Mouse (Mus musculus) lung, postnatal 0 days (tissue): ENCODE measurements around the gene Tmem60. TPM values are rescaled to one million over a fixed set of nuclear protein-coding genes. Genes with fewer than 3 reads are reported as not detected.
A peak's percentile ranks its signal among the peaks of the same experiment; 100 is the strongest.

Experiments used
- ATAC-seq: fragments of 200-750 bp; cut with Nextera tagmentation; 2 replicates; pipeline ENCODE4 v1.8.0; 2017; ENCODE audit warnings: moderate library complexity
- DNase-seq: peaks from one replicate; pipeline ENCODE4 v3.0.0-alpha.2; 2016; ENCODE audit warnings: low spot score
- H3K27ac ChIP-seq: fragments of 300-500 bp; sonication (generic); 2 replicates; pipeline ENCODE4 v1.5.1; 2014; ENCODE audit warnings: antibody characterized with exemption, mild to moderate bottlenecking, low read length, mixed read lengths
- H3K27me3 ChIP-seq: fragments of 300-500 bp; sonication (generic); replicated peaks from 2 replicates; pipeline ENCODE4 v1.6.1; 2014; ENCODE audit warnings: low read length, mixed read lengths; ENCODE audit not compliant: insufficient read depth
- H3K36me3 ChIP-seq: fragments of 300-500 bp; sonication (generic); 2 replicates; pipeline ENCODE4 v1.6.1; 2014; ENCODE audit warnings: low read length, mixed read lengths; ENCODE audit not compliant: insufficient read depth
- H3K4me1 ChIP-seq: fragments of 300-500 bp; sonication (generic); 2 replicates; pipeline ENCODE4 v1.6.1; 2014; ENCODE audit warnings: antibody characterized with exemption, low read depth, low read length, mixed read lengths; ENCODE audit not compliant: insufficient read depth
- H3K4me2 ChIP-seq: fragments of 300-500 bp; sonication (generic); replicated peaks from 2 replicates; pipeline ENCODE4 v1.6.1; 2014; ENCODE audit warnings: low read depth, mild to moderate bottlenecking, low read length, moderate library complexity, mixed read lengths
- H3K4me3 ChIP-seq: fragments of 300-500 bp; sonication (generic); 2 replicates; pipeline ENCODE4 v1.5.1; 2014; ENCODE audit warnings: low read depth, low read length
- H3K9ac ChIP-seq: fragments of 300-500 bp; sonication (generic); replicated peaks from 2 replicates; pipeline ENCODE4 v1.6.1; 2014; ENCODE audit warnings: low read depth, mild to moderate bottlenecking
- H3K9me3 ChIP-seq: fragments of 300-500 bp; sonication (generic); 2 replicates; pipeline ENCODE4 v1.6.1; 2016; ENCODE audit warnings: low read length, mixed read lengths
- CTCF ChIP-seq: IDR thresholded peaks from 2 replicates; pipeline ENCODE4 v1.5.1; 2016; ENCODE audit warnings: antibody characterized with exemption, mild to moderate bottlenecking
- EP300 ChIP-seq: IDR thresholded peaks from 2 replicates; pipeline ENCODE4 v1.6.1; 2016; ENCODE audit warnings: antibody characterized with exemption, mild to moderate bottlenecking, control low read depth
- WGBS: fragments of 180-500 bp; shearing (Covaris S2); extraction: QIAGEN DNeasy Blood & Tissue Kit; methylation state at CpG from one replicate; pipeline ENCODE4 v1.1.7; 2014; 5-methylcytosine and 5-hydroxymethylcytosine counted together
- polyA plus RNA-seq: library from polyadenylated mRNA; unstranded; fragments of >200 nt; fragmentation: Nextera tagmentation; extraction: Ambion mirVana; gene quantifications from 2 replicates; pipeline ENCODE4 v1.2.1, GENCODE M21; 2015

Gene Tmem60
- polyA plus RNA-seq: 49.7 and 52.2 TPM in 2 replicates

DNA sequence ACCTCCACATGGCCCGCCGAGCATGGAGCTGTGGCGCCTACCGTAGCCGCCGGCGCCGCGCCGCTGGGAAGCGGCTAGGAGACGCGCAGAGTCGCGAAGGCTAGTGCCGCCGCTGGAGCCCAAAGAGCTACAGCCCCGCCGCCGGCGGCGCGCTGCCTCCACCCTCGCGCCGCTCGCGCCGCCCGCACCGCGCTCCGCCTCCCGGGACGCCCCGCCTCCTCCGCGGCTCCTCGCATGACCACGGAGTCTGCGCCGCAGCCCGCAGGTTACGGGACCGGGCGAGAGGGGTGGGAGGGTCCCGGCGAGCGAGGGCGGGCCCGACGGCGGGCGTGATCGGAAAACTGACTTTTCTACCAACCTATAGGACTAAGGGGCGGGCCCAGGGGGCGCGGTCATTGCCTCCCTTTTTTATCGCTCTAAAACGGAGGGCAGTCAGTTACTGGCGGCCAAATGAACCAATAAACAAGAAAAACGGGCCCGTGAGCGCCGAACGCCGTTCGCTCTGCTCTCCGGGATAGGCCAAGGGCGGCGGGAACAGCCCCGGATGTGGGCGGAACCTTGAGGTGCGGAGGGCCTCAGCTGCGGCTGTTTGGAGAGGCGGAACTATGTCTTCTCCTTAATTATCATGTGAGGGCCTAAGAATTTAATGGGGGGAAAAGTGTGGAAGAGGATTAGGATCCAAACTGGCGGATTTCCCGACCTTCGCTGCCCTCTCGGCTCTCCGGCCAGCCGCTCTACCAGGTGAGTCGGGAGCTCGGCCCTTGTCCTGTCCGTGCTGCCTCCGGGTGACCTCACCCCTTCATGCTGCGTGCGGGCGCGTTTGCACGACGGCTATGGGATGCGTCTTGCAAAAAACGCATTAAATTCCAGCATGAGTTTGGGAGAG, at the start of gene Tmem60, which contains the start of gene Phtf2:
Tmem60 (plus strand) TSS at position 277 of the 886 bp plus-strand sequence.
Phtf2 (minus strand) TSS at position 210 of the 886 bp plus-strand sequence.
- no peaks in the 10 kb centered on the region for H3K27me3 ChIP-seq
- H3K36me3 ChIP-seq: no peaks in the 10 kb centered on the region
- peak within 1 kb of the TSS; percentile 94 for H3K4me2 ChIP-seq
- peak within 1 kb of the TSS; percentile 87 for H3K27ac ChIP-seq
- TF ChIP-seq EP300 (no peak), CTCF (peak; percentile 17; the same call in 1 of the 2 replicates)
- peaks cover 7% of the 10 kb centered on the region; the same call in 1 of the 2 replicates for H3K4me1 ChIP-seq
- peak within 1 kb of the TSS; percentile 86 for H3K4me3 ChIP-seq
- DNase-seq: peak; percentile 99
- no peaks in the 10 kb centered on the region for H3K9me3 ChIP-seq
- ATAC-seq: peak; percentile 98
- H3K9ac ChIP-seq: peak within 1 kb of the TSS; percentile 60
- WGBS: 2% methylated on average over 89 of the region's 94 CpGs

GRCm38 (mm10) chr5:20834399-20834798, 47.6 kb upstream of the Tmem60 start:
- DNase-seq (no peak), ATAC-seq (no peak)
- Histone ChIP-seq H3K4me2 (no peak overlapping the region), H3K9ac (no peak overlapping the region), H3K4me1 (no peaks in the 10 kb centered on the region), H3K9me3 (no peaks in the 10 kb centered on the region), H3K27me3 (no peaks in the 10 kb centered on the region), H3K36me3 (no peaks in the 10 kb centered on the region), H3K4me3 (no peak overlapping the region), H3K27ac (no peak overlapping the region)
- 100% methylated on average over 1 of the region's 1 CpGs for WGBS
- TF ChIP-seq EP300 (no peak), CTCF (no peak)

DNA sequence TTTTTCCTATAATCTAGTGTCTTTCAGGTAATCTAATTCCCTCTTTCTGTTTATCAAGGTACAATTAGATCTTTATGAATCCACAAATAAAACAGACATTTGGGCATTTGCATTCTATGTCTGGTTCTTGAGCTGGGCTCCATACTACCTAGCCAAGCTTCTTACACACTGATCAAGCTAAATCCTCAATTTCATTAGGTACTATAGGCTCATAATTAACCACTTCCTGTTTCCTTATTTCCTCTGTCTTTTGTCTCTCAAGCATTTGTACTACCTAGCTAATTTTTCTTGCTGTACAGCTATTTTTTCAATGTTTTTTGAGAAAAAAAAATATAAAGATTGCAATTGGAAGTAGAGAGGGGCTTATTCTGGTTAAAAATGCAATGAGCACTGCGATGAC, 44.9 kb upstream of the Tmem60 start:
- no peaks in the 10 kb centered on the region for H3K9me3 ChIP-seq
- no peak for TF ChIP-seq EP300
- no peak for TF ChIP-seq CTCF
- no peak overlapping the region for H3K9ac ChIP-seq
- ATAC-seq (no peak), DNase-seq (no peak)
- no peak overlapping the region for H3K4me3 ChIP-seq
- H3K27me3 ChIP-seq: no peaks in the 10 kb centered on the region
- no peak overlapping the region for H3K27ac ChIP-seq
- no peaks in the 10 kb centered on the region for H3K36me3 ChIP-seq
- WGBS: 97% methylated on average over 1 of the region's 1 CpGs
- H3K4me2 ChIP-seq: no peak overlapping the region
- H3K4me1 ChIP-seq: no peaks in the 10 kb centered on the region

DNA sequence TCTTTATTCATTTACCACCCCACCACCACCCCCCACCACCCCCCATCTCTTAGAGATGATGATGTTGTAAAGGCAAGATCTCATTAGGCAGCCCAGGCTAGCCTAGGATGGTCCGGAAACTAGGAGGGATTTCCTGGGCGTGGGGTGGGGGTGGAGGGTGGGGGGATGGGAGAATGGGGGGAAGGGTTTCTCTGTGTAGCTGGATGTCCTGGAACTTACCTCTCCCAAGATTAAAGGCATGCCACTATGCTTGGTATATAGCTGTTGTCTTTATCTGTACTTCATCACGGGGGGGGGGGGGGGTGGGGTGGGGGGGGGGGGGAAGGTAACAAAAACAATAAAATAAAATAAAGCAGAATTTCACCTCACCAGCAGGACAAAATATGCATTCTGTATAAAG, 38.6 kb upstream of the Tmem60 start:
- TF ChIP-seq EP300 (no peak), CTCF (no peak)

DNA sequence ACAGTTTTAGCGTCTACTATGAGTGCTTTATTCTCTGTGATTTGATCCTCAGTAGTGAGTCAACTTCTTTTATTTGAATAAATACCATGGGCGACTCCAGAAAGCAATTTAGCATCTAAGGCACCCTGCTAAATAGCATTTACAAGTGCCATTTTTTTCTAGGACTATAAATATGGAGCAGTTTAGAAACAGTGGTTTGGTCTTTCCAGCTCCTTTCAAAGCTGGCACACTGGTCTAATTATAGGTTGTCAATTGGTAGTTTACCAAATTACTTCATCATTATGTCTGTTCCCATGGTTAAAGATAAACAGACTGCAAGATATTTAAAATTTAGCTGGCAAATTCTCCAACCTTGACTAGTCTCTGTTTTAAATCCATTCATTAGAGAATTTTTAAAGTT, 38.2 kb upstream of the Tmem60 start:
- WGBS: 82% methylated on average over 2 of the region's 2 CpGs
- Histone ChIP-seq H3K36me3 (no peaks in the 10 kb centered on the region), H3K9me3 (no peaks in the 10 kb centered on the region), H3K4me1 (no peaks in the 10 kb centered on the region), H3K27ac (no peak overlapping the region), H3K4me3 (no peak overlapping the region), H3K27me3 (no peaks in the 10 kb centered on the region), H3K9ac (no peak overlapping the region), H3K4me2 (no peak overlapping the region)
- ATAC-seq (no peak), DNase-seq (no peak)
- TF ChIP-seq EP300 (no peak), CTCF (no peak)

More for the DNA sequence above, 38.6 kb upstream of the Tmem60 start:
- ATAC-seq: no peak
- Histone ChIP-seq H3K36me3 (no peaks in the 10 kb centered on the region), H3K4me3 (no peak overlapping the region), H3K9ac (no peak overlapping the region), H3K27me3 (no peaks in the 10 kb centered on the region), H3K27ac (no peak overlapping the region), H3K4me1 (no peaks in the 10 kb centered on the region), H3K4me2 (no peak overlapping the region), H3K9me3 (no peaks in the 10 kb centered on the region)
- 68% methylated on average over 2 of the region's 3 CpGs for WGBS
- no peak for DNase-seq

DNA sequence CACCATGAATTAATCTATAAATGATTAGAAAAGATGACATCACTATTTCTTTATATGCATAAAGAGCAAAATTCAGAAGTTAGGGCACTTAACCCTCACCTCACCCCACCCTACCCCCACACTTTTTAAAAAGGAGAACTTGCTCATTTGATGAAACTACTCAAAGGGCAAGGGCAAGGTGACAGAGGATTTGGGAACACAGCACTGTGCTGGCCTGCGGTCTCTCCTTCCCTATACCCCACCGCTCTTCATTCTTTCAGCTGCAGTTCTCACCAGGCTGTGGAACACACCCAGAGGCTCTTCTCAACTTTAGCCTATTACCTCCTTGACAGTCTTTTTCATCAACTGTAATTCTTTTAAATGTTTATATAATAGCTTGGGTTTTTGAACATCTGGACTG, 35.0 kb upstream of the Tmem60 start:
- Histone ChIP-seq H3K4me3 (no peak overlapping the region), H3K4me1 (no peaks in the 10 kb centered on the region), H3K27me3 (no peaks in the 10 kb centered on the region), H3K27ac (no peak overlapping the region), H3K36me3 (no peaks in the 10 kb centered on the region), H3K9me3 (no peaks in the 10 kb centered on the region), H3K9ac (no peak overlapping the region), H3K4me2 (no peak overlapping the region)
- TF ChIP-seq CTCF: no peak
- TF ChIP-seq EP300: no peak
- DNase-seq (no peak), ATAC-seq (no peak)
- WGBS: 88% methylated on average over 2 of the region's 2 CpGs
